Mouse (Mus musculus) left cerebral cortex, adult 18-20 months (tissue): ENCODE measurements around the gene Castor1. TPM values are rescaled to one million over a fixed set of nuclear protein-coding genes. Genes with fewer than 3 reads are reported as not detected.

Experiments used
- DNase-seq, 2 experiments: peaks; one replicate each; pipeline ENCODE4 v3.0.0; 2021 to 2022; ENCODE audit warnings: low spot score in 2 of 2, mixed read lengths in 1 of 2
- total RNA-seq, 2 experiments: library from RNA; stranded (reverse); gene quantifications; 2 replicates each; pipeline ENCODE4 v1.2.3; 2021

Castor1 gene
- total RNA-seq, 2 experiments from 2014 or later = 3.1 to 3.2 TPM

DNA sequence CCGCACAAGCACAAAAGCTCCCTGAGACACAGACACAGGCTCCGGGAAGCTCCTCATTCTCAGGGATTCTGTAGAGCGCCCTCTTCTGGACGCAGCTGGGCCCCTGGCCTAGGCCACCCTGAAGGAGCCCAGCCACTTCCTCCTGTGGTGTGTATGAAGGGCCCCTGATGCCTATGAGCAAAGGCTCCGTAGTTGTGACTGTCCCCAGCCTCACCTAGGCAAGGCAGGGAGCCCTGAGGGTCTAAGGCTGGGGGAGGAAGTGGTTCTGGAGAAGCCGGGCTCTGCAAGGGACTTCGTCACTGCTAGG is 43.1 kb downstream of the Castor1 start:
- DNase-seq = peak; percentile 20 to 41

DNA sequence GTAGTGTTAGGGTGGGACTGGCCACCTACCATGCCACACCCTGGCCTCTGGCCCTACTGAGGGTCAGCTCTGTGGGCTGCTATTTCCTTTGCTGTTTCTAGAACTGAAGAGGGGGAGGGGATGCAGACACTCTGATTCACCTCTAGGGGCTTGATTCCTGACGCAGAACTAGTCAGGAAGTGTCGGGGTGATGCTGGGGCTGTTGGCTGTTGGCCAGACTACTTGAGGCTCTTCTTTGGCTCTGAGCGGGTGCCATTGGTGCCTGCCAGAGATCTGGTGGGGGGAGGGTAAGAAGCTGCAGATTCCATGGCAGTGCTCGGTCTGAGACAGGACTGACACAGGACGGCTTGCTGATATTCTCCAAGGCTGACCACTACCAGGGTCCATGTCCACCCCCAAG is 43.9 kb downstream of the Castor1 start:
- no peak for DNase-seq

DNA sequence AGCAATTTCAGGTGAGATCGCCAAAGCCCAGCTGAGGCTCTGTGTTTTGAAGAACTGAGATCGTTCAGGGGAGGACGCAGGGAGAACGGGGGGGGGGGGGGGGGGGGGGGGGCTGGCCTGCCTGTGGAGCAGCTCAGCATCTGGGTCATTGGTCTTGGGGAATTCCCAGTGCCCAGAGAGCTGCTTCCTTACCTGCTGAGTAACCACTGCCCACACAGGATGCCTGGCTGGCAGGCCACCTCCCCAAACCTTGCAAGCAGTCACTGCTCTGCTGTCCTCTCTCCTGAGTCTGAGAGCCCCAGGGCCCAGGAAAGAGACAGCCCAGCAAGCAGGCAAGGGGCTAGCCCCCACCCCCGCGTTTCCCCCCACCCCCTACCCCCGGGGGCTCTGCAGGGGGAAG is 44.8 kb downstream of the Castor1 start:
- no peak for DNase-seq

DNA sequence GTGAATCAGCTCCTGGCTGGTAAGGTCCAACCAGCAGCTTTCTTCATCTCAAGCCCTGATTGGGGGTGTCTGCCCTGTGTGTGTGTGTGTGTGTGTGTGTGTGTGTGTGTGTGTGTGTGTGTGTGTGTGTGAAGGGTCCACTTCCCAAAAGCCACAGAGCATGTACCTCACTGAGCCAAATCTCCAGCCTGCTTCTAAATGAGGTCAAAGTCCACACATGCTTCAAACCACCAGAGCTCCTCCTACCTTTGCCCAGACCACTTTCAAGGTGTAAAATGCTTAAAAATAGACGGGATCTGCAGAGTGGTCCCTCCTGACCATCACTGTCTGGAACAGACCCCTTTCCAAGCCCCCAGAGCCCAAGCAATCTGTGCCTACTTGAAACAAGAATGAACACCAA is 45.3 kb downstream of the Castor1 start:
- DNase-seq = no peak

DNA sequence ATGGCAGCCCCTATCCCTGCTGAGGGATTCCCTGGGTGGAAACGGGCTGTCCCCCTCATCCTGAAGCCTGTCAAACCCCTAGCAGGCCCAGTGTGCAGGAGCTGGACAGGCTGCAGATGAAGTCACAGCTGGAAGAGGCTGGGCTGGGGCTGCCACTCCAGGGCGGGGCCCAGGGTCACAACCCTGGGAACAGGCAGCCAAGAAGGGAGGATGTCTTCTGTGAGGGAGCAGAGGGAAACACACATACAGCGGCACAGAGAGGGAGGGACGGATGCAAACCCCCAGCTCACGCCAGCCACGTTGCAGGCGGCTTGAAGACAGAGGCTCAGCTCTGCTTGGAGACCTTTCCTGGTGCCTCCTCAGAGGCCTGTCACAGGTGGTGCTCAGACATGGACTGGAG is 46.0 kb downstream of the Castor1 start:
- no peak for DNase-seq

DNA sequence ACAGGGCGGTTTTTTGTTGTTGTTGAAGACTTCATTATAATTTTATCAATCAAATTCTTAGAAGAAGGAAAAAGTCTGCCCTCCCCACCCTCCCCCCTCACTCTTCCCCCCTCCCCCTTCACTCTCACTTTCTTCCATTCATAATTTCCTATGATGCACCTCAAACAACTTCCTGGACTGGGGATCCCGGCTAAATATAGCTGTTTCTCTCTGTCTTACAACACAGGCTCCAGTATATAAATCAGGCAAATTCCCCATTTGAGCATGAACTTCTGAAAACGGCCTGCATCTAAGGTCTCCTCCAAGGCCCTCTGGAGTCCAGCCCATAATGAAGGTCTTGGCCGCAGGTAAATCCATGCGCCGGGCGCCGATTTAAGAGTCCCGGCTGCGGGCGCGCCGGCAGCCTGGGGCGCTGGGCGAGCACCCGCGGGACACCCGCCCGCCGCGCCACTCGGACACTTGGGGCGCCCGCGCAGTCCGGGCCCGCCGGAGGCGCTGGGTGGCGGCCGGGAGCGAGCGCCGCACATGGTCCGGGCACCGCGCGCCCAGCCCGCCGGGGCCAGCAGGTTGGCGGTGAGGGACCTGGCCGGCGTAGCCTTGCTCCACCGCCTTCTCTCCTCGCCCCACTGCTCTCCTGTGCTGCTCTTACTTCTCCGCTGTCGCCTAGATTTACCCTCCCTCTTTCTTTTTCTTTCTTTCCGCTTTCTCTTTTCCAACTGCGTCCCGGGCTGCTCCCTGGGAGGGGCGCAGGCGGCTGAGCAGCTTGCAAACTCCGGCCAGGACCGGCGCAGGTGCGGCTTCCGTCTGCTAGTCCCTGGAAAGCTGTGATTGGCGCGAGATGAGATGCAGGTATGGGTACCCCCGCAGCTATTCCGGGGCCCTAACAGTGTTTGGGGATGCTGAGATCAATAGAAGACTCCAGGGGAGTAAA is 48.5 kb downstream of the Castor1 start:
- peak in 1 of 2 experiments; percentile 15 for DNase-seq

DNA sequence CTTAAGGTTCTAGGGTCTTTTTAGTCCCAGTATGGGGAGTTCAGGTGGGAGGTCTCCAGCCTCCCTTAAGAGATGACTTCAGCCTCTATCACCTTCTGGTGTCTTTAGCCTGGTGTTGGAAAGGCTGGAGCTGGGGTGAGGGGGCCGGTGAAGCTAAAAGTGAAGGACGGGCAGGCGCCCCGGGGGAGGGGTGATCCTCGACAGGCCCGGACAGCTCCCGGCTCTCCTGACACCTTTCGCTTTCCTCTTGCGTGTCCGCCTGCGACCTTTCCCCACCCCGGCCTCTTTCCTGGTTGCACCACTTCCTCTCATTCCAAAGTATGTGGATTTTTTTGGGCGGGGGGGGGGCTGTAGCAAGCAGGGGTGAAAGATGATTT is 49.2 kb downstream of the Castor1 start:
- DNase-seq = no peak

DNA sequence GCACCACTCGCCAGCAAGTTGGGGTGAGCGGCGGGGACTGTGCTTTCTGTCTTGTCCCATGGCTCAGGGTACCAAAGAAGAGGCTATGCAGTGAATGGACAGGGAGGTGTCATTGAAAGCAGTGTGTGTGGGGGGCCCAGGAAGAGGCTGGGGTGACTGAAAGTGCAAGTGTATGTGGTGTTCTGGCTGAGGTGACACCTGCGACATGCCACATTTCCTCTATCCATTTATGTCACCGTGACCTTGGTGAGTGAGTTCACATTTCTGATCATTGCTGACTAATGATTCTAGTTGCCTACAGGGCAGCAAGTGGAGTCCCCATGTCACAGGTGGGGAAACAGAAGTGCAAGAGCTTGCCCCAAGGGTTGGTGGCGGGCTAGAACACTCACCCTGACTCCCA is 50.5 kb downstream of the Castor1 start:
- no peak for DNase-seq

DNA sequence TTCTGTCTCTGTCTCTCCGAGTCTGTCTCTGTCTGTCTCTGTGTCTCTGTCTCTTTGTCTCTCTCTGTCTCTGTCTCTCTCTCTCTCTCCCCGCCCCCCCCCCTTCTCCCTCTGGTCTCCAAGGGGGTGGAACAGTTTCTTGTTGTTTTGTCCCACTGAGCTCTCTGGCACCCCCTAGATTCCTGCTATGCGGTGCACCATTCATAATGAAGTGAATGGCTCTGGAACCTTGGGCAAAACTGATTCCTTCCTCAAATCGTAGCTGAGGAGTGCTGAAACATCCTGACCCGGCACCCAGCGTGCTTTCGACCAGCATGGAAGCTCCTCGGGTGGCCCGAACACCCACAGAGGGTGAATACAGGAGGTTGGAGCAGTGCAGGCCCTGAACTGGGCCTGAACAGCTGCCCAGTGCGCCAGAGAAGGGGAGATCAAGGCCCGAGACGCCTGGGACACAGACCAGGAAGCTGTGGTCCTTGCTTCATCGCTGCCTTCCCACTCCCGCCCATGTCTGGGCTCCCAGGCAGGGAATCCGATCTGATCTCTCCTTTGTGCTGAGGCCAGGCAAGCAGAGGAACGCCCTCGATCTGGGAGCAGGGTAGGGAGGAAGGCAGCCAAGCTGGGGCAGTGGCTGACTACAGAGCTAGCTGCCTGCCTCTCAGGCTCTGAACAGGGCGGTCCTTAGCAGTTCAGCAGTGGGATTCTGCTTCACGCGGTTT is 52.9 kb downstream of the Castor1 start:
- DNase-seq = no peak

DNA sequence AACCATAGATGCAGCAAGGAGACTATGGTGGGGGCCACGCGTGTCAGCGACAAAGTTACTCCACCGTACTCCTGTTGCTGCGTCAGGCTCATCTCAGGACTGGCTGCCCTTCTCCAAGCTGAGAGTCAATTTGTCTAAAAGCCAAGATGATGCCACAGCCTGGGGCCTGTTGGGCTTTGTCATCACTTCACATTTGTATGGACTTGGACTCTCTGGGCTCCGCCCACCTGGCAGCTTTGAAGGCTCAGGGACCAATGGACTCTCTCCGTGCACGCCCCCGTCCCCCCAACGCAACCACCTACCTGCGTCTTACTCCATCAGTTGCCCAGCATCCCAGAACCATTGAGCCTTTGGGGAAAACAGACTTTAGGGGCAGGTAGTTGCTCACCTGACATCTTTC is 53.5 kb downstream of the Castor1 start:
- no peak for DNase-seq

Other genes with a start within 250 kb of the Castor1 start
- not detected for gene 4930556J24Rik, start 241.4 kb upstream of the Castor1 start, total RNA-seq
- 1 to 10 TPM; 8.4 to 9.1 TPM for gene Gal3st1, start 234.6 kb upstream of the Castor1 start, total RNA-seq
- gene Sec14l4, start 186.8 kb upstream of the Castor1 start, total RNA-seq = not detected
- 1 to 10 TPM; 1.8 to 2.2 TPM for gene Sec14l3, start 153.4 kb upstream of the Castor1 start, total RNA-seq
- gene Mtfp1, start 122.8 kb upstream of the Castor1 start, total RNA-seq = 10 to 100 TPM; 95.0 to 97.3 TPM
- 10 to 100 TPM; 39.6 to 40.9 TPM for gene Sec14l2, start 94.8 kb upstream of the Castor1 start, total RNA-seq
- 10 to 100 TPM; 27.1 to 30.8 TPM for gene Rnf215, start 83.0 kb upstream of the Castor1 start, total RNA-seq
- 10 to 100 TPM; 16.6 to 17.6 TPM for gene Ccdc157, start 57.9 kb upstream of the Castor1 start, total RNA-seq
- gene Sf3a1, start 57.9 kb upstream of the Castor1 start, total RNA-seq = 10 to 100 TPM; 73.1 to 74.1 TPM
- gene Tbc1d10a, start 31.4 kb upstream of the Castor1 start, total RNA-seq = 10 to 100 TPM; 30.5 to 30.7 TPM
- gene Osm, start 18.2 kb downstream of the Castor1 start, total RNA-seq = under 1 TPM in 1 of 2 experiments, not detected in 1; 0.19 TPM
- 1 to 10 TPM; 1.3 to 1.6 TPM for gene Lif, start 39.3 kb downstream of the Castor1 start, total RNA-seq
- gene Hormad2, start 222.9 kb downstream of the Castor1 start, total RNA-seq = not detected